Mouse (Mus musculus): ENCODE data around the gene Cntn3. TPM values are rescaled to one million over a fixed set of nuclear protein-coding genes. Genes with fewer than 3 reads are reported as not detected.

Cntn3 gene
- polyA plus RNA-seq, 1 experiment from 2014 or later = 1.3 TPM

- H3K36me3 ChIP-seq (ENCODE audit: insufficient read depth, low read length) = no peaks in the 10 kb centered on the region
- ATAC-seq (replicated peaks; ENCODE audit: low FRiP score, low read depth) = no peak
- no peaks in the 10 kb centered on the region for H3K9me3 ChIP-seq (replicated peaks; ENCODE audit: low read length)
- H3K4me3 ChIP-seq (replicated peaks; ENCODE audit: low read depth, low read length) = no peak overlapping the region
- DNase-seq (ENCODE audit: low spot score) = no peak
- H3K4me2 ChIP-seq (ENCODE audit: low read length) = no peak overlapping the region
- no peaks in the 10 kb centered on the region for H3K4me1 ChIP-seq (replicated peaks; ENCODE audit: insufficient read depth, low read length)
- 85% methylated on average over 4 of the region's 4 CpGs for WGBS
- no peak for TF ChIP-seq CTCF (IDR thresholded peaks at IDR 0.05; ENCODE audit: low read depth)
- H3K27me3 ChIP-seq (ENCODE audit: insufficient read depth, low read length) = no peaks in the 10 kb centered on the region
- no peak overlapping the region for H3K27ac ChIP-seq
- H3K9ac ChIP-seq (ENCODE audit: low read depth, low read length) = no peak overlapping the region
Observed at GRCm38 (mm10) chr6:102388590-102388989, 184.3 kb downstream of the Cntn3 start.

GRCm38 (mm10) chr6:102372112-102372511 lies 200.8 kb downstream of the Cntn3 start:
- no peak overlapping the region for H3K4me2 ChIP-seq (ENCODE audit: low read length)
- no peak for ATAC-seq (replicated peaks; ENCODE audit: low FRiP score, low read depth)
- H3K4me3 ChIP-seq (replicated peaks; ENCODE audit: low read depth, low read length) = no peak overlapping the region
- H3K36me3 ChIP-seq (ENCODE audit: insufficient read depth, low read length) = no peaks in the 10 kb centered on the region
- no peaks in the 10 kb centered on the region for H3K9me3 ChIP-seq (replicated peaks; ENCODE audit: low read length)
- no peaks in the 10 kb centered on the region for H3K27me3 ChIP-seq (ENCODE audit: insufficient read depth, low read length)
- DNase-seq (ENCODE audit: low spot score) = no peak
- no peaks in the 10 kb centered on the region for H3K4me1 ChIP-seq (replicated peaks; ENCODE audit: insufficient read depth, low read length)
- H3K9ac ChIP-seq (ENCODE audit: low read depth, low read length) = no peak overlapping the region
- no peak overlapping the region for H3K27ac ChIP-seq
- WGBS = 45% methylated on average over 1 of the region's 1 CpGs
- TF ChIP-seq CTCF (IDR thresholded peaks at IDR 0.05; ENCODE audit: low read depth) = no peak

- H3K4me2 ChIP-seq (ENCODE audit: low read length) = no peak overlapping the region
- H3K36me3 ChIP-seq (ENCODE audit: insufficient read depth, low read length) = no peaks in the 10 kb centered on the region
- H3K27ac ChIP-seq = no peak overlapping the region
- H3K9me3 ChIP-seq (replicated peaks; ENCODE audit: low read length) = no peaks in the 10 kb centered on the region
- H3K27me3 ChIP-seq (ENCODE audit: insufficient read depth, low read length) = no peaks in the 10 kb centered on the region
- DNase-seq (ENCODE audit: low spot score) (no peak), ATAC-seq (replicated peaks; ENCODE audit: low FRiP score, low read depth) (no peak)
- no peak overlapping the region for H3K9ac ChIP-seq (ENCODE audit: low read depth, low read length)
- H3K4me1 ChIP-seq (replicated peaks; ENCODE audit: insufficient read depth, low read length) = no peaks in the 10 kb centered on the region
- TF ChIP-seq CTCF (IDR thresholded peaks at IDR 0.05; ENCODE audit: low read depth) = no peak
- H3K4me3 ChIP-seq (replicated peaks; ENCODE audit: low read depth, low read length) = no peak overlapping the region
Observed at GRCm38 (mm10) chr6:102363880-102364279, 209.0 kb downstream of the Cntn3 start.

GRCm38 (mm10) chr6:102363291-102363832 lies 209.5 kb downstream of the Cntn3 start:
- Histone ChIP-seq H3K9me3 (replicated peaks; ENCODE audit: low read length) (no peaks in the 10 kb centered on the region), H3K27ac (no peak overlapping the region), H3K36me3 (ENCODE audit: insufficient read depth, low read length) (no peaks in the 10 kb centered on the region), H3K4me3 (replicated peaks; ENCODE audit: low read depth, low read length) (no peak overlapping the region), H3K4me1 (replicated peaks; ENCODE audit: insufficient read depth, low read length) (no peaks in the 10 kb centered on the region), H3K9ac (ENCODE audit: low read depth, low read length) (no peak overlapping the region), H3K4me2 (ENCODE audit: low read length) (no peak overlapping the region), H3K27me3 (ENCODE audit: insufficient read depth, low read length) (no peaks in the 10 kb centered on the region)
- ATAC-seq (replicated peaks; ENCODE audit: low FRiP score, low read depth) (no peak), DNase-seq (ENCODE audit: low spot score) (no peak)
- 79% methylated on average over 3 of the region's 3 CpGs for WGBS
- TF ChIP-seq CTCF (IDR thresholded peaks at IDR 0.05; ENCODE audit: low read depth) = no peak

GRCm38 (mm10) chr6:102332144-102332543 lies 240.8 kb downstream of the Cntn3 start:
- Histone ChIP-seq H3K27me3 (ENCODE audit: insufficient read depth, low read length) (no peaks in the 10 kb centered on the region), H3K4me2 (ENCODE audit: low read length) (no peak overlapping the region), H3K4me3 (replicated peaks; ENCODE audit: low read depth, low read length) (no peak overlapping the region), H3K36me3 (ENCODE audit: insufficient read depth, low read length) (no peaks in the 10 kb centered on the region), H3K9ac (ENCODE audit: low read depth, low read length) (no peak overlapping the region), H3K27ac (no peak overlapping the region), H3K4me1 (replicated peaks; ENCODE audit: insufficient read depth, low read length) (no peaks in the 10 kb centered on the region), H3K9me3 (replicated peaks; ENCODE audit: low read length) (no peaks in the 10 kb centered on the region)
- TF ChIP-seq CTCF (IDR thresholded peaks at IDR 0.05; ENCODE audit: low read depth) = no peak
- no peak for DNase-seq (ENCODE audit: low spot score)
- WGBS = 74% methylated on average over 3 of the region's 3 CpGs
- no peak for ATAC-seq (replicated peaks; ENCODE audit: low FRiP score, low read depth)

- DNase-seq (ENCODE audit: low spot score) (no peak), ATAC-seq (replicated peaks; ENCODE audit: low FRiP score, low read depth) (no peak)
- H3K27ac ChIP-seq = no peak overlapping the region
- H3K4me2 ChIP-seq (ENCODE audit: low read length) = no peak overlapping the region
- 85% methylated on average over 2 of the region's 2 CpGs for WGBS
- H3K36me3 ChIP-seq (ENCODE audit: insufficient read depth, low read length) = no peaks in the 10 kb centered on the region
- no peak for TF ChIP-seq CTCF (IDR thresholded peaks at IDR 0.05; ENCODE audit: low read depth)
- H3K4me3 ChIP-seq (replicated peaks; ENCODE audit: low read depth, low read length) = no peak overlapping the region
- H3K27me3 ChIP-seq (ENCODE audit: insufficient read depth, low read length) = no peaks in the 10 kb centered on the region
- H3K4me1 ChIP-seq (replicated peaks; ENCODE audit: insufficient read depth, low read length) = no peaks in the 10 kb centered on the region
- H3K9ac ChIP-seq (ENCODE audit: low read depth, low read length) = no peak overlapping the region
- H3K9me3 ChIP-seq (replicated peaks; ENCODE audit: low read length) = no peaks in the 10 kb centered on the region
Observed at GRCm38 (mm10) chr6:102326711-102327110, 246.2 kb downstream of the Cntn3 start.
